Mouse (Mus musculus) heart, embryonic 14.5 days (tissue): Measurements from ENCODE around the gene Olfr366. TPM values are rescaled to one million over a fixed set of nuclear protein-coding genes. Genes with fewer than 3 reads are reported as not detected.
"Not testable (repeated sequence)": the region's sequence is repeated elsewhere in the genome, so short reads cannot be mapped to it uniquely, and the experiment has no call there.

ENCODE experiments used
- ATAC-seq: fragments of 200-750 bp; cut with Nextera tagmentation; 2 replicates; pipeline ENCODE4 v1.8.0; 2017; ENCODE audit warnings: low read depth, moderate TSS enrichment; ENCODE audit not compliant: insufficient number of reproducible peaks, insufficient read depth, low FRiP score
- H3K27ac ChIP-seq, 2 experiments: fragments of 200-500 bp in 1 of 2; fragments of 300-500 bp in 1 of 2; sonication (generic) in 1 of 2; replicated peaks in 1 of 2; 2 replicates each; pipeline ENCODE4 v1.5.1; 2012 to 2014; ENCODE audit warnings: low read depth in 2 of 2, low read length in 2 of 2, control low read depth in 1 of 2, mild to moderate bottlenecking in 1 of 2, mixed read lengths in 1 of 2; ENCODE audit not compliant: control insufficient read depth in 1 of 2, insufficient read depth in 1 of 2
- H3K27me3 ChIP-seq: fragments of 300-500 bp; sonication (generic); 2 replicates; pipeline ENCODE4 v1.6.1; 2014; ENCODE audit warnings: mild to moderate bottlenecking, low read length, control low read depth; ENCODE audit not compliant: control insufficient read depth, insufficient read depth
- H3K36me3 ChIP-seq: fragments of 300-500 bp; sonication (generic); 2 replicates; pipeline ENCODE4 v1.6.1; 2014; ENCODE audit warnings: mild to moderate bottlenecking, control low read depth, low read length, mixed read lengths; ENCODE audit not compliant: control insufficient read depth, insufficient read depth
- H3K4me1 ChIP-seq, 2 experiments: fragments of 200-500 bp in 1 of 2; fragments of 300-500 bp in 1 of 2; sonication (generic) in 1 of 2; 2 replicates each; pipeline ENCODE4 v1.6.1; 2012 to 2014; ENCODE audit warnings: low read length in 2 of 2, control low read depth in 1 of 2, mixed read lengths in 1 of 2; ENCODE audit not compliant: control insufficient read depth in 2 of 2, insufficient read depth in 2 of 2
- H3K4me2 ChIP-seq: fragments of 300-500 bp; sonication (generic); 2 replicates; pipeline ENCODE4 v1.6.1; 2014; ENCODE audit warnings: mild to moderate bottlenecking, low read length
- H3K4me3 ChIP-seq, 2 experiments: fragments of 200-500 bp in 1 of 2; fragments of 300-500 bp in 1 of 2; sonication (generic) in 1 of 2; 2 replicates each; pipeline ENCODE4 v1.5.1; 2012 to 2014; ENCODE audit warnings: low read length in 2 of 2, mild to moderate bottlenecking in 2 of 2, control low read depth in 1 of 2, low read depth in 1 of 2, moderate library complexity in 1 of 2; ENCODE audit not compliant: control insufficient read depth in 1 of 2, insufficient read depth in 1 of 2
- H3K9ac ChIP-seq: fragments of 300-500 bp; sonication (generic); 2 replicates; pipeline ENCODE4 v1.6.1; 2014; ENCODE audit warnings: mild to moderate bottlenecking, low read length
- H3K9me3 ChIP-seq: fragments of 300-500 bp; sonication (generic); 2 replicates; pipeline ENCODE4 v1.6.1; 2016; ENCODE audit warnings: low read length, control low read depth; ENCODE audit not compliant: control insufficient read depth
- WGBS: fragments of 180-500 bp; shearing (Covaris S2); extraction: QIAGEN DNeasy Blood & Tissue Kit; methylation state at CpG from one replicate; pipeline ENCODE4 v1.1.7; 2014; 5-methylcytosine and 5-hydroxymethylcytosine counted together
- polyA plus RNA-seq: library from polyadenylated mRNA; unstranded; fragments of >200 nt; fragmentation: Nextera tagmentation; extraction: Ambion mirVana; gene quantifications from 2 replicates; pipeline ENCODE4 v1.2.1, GENCODE M21; 2014

Olfr366 gene
- not detected in 2 replicates for polyA plus RNA-seq

- H3K27me3 ChIP-seq, result no peaks in the 10 kb centered on the region
- H3K36me3 ChIP-seq, result no peaks in the 10 kb centered on the region
- no peak within 1 kb of the TSS for H3K9ac ChIP-seq
- no peak within 1 kb of the TSS for H3K4me2 ChIP-seq
- no peaks in the 10 kb centered on the region for H3K9me3 ChIP-seq
- no peaks in the 10 kb centered on the region for H3K4me1 ChIP-seq
- no peak for ATAC-seq
- H3K4me3 ChIP-seq, result no peak within 1 kb of the TSS
- H3K27ac ChIP-seq, result no peak within 1 kb of the TSS
Measured at GRCm38 (mm10) chr2:37211274-37211673, at the start of gene Olfr366. Gene Olfr366 (plus strand): TSS chr2:37211574.

- Histone ChIP-seq H3K9me3 (0 out of 2 replicates have a peak, but pooled peaks cover 2% of the 10 kb centered on the region), H3K27me3 (no peaks in the 10 kb centered on the region), H3K4me2 (no peak within 1 kb of the TSS), H3K4me1 (no peaks in the 10 kb centered on the region), H3K9ac (no peak within 1 kb of the TSS), H3K4me3 (no peak within 1 kb of the TSS), H3K36me3 (no peaks in the 10 kb centered on the region), H3K27ac (no peak within 1 kb of the TSS)
- no peak for ATAC-seq
- 61% methylated on average over 3 of the region's 3 CpGs for WGBS
Measured at GRCm38 (mm10) chr2:37187898-37188297, 23.5 kb upstream of the Olfr366 start, which contains the start of gene Olfr365. Gene Olfr365 (plus strand): TSS chr2:37188198.

GRCm38 (mm10) chr2:37261781-37262180 is 50.4 kb downstream of the Olfr366 start:
- H3K4me3 ChIP-seq, H3K36me3 ChIP-seq, H3K27ac ChIP-seq, H3K27me3 ChIP-seq, H3K4me1 ChIP-seq, H3K9me3 ChIP-seq, H3K9ac ChIP-seq, ATAC-seq, H3K4me2 ChIP-seq: not testable (repeated sequence)
- WGBS, result 65% methylated on average over 7 of the region's 7 CpGs

Other genes with a start within 250 kb of the Olfr366 start
- gene Olfr357, start 217.7 kb upstream of the Olfr366 start, polyA plus RNA-seq, result not detected in 2 replicates
- not detected in 2 replicates for gene Olfr358, start 202.2 kb upstream of the Olfr366 start, polyA plus RNA-seq
- gene Olfr360, start 145.8 kb upstream of the Olfr366 start, polyA plus RNA-seq, result not detected in 2 replicates
- not detected in 2 replicates for gene Olfr361, start 122.3 kb upstream of the Olfr366 start, polyA plus RNA-seq
- not detected in 2 replicates for gene Olfr362, start 93.7 kb upstream of the Olfr366 start, polyA plus RNA-seq
- not detected in 2 replicates for gene Olfr364-ps1, start 72.3 kb upstream of the Olfr366 start, polyA plus RNA-seq
- not detected in 2 replicates for gene Olfr365, start 23.4 kb upstream of the Olfr366 start, polyA plus RNA-seq
- gene Olfr368, start 114.9 kb downstream of the Olfr366 start, polyA plus RNA-seq, result not detected in 2 replicates
- 35.7 and 39.4 TPM in 2 replicates for gene Pdcl, start 147.8 kb downstream of the Olfr366 start, polyA plus RNA-seq
- 14.9 and 15.4 TPM in 2 replicates for gene Rc3h2, start 211.3 kb downstream of the Olfr366 start, polyA plus RNA-seq
- gene Zbtb26, start 231.6 kb downstream of the Olfr366 start, polyA plus RNA-seq, result 5.1 and 5.4 TPM in 2 replicates
- gene Zbtb6, start 231.6 kb downstream of the Olfr366 start, polyA plus RNA-seq, result 2.5 and 2.9 TPM in 2 replicates
- 34.1 and 40.6 TPM in 2 replicates for gene Rabgap1, start 231.7 kb downstream of the Olfr366 start, polyA plus RNA-seq